Mouse (Mus musculus): ENCODE results near the gene Tob1.

Tob1 gene

DNA sequence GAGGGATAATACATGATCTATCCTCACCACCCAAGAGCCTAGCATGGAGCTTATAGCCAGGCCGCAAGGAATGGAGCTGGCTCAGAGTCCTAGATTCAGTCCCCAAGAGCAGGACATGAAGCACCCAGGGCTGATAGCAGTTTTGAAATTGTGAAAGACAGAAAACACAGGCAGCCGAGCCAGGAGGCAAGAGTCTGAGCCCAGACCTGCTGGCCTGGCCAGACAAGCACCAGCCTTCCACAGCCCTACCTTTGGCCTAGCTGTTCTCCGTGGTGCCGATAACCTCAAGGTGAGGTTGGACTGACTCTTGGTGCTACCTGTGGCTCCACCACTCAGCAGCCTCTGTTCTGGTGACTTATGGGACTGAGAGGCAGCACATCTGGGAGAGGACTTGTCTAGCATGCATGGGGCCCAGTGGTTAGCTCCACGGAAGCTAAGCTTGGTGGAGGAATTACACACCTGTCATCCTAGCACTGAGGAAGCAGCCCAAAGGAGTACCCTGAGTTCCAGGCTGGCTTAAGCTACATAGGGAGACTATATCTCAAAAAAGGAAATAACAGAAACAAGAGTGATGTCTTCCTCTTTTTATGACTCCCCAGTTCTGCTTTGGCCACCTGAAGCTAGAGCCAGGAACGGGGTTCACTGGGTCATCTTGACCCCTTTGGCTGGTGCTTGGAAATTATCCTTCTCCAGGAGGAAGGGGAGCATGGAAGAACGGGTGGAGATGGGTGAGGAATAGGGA lies 12.7 kb upstream of the Tob1 start:
- in situ Hi-C loops (cut with MboI, MseI): no loop called here

DNA sequence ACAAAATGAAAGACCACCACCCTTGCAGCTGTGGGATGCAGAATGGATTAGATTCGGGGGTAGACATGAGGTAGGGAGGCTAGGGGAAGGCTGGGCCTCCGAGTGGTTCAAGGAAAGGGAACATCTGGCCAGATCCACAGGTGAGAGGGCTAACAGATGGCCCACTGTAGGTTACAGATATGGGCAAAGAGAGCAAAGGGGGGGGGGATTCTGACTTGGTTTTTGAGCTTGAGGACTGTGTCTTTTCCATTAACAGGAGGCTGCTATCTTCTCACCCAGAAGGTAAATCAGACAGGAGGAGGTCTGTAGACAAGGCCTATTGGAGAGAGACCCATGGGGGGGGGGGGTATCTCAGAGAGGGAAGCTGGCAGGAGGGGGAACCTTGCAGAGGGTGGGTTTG lies 11.5 kb upstream of the Tob1 start:
- in situ Hi-C loops (cut with MboI, MseI): no loop called here

DNA sequence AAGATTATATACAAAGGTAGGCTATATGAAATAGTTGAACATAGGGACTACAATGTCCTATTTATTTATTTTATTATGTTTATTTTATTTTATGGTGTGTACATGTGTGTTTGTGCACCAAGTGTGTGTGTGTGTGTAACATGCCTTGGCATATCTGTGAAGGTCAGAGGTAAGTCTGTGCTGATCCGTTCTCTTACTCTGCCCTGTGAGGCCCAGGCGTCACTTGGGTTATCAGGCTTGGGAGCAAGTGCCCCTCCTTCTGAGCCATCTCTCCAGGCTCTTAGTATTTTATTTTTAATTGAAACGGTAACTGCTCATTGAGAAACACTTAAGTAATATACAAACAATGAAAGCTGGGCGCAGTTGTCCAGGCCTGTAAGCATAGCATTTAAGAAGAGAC lies 10.8 kb upstream of the Tob1 start:
- in situ Hi-C loops (cut with MboI, MseI): no loop called here

DNA sequence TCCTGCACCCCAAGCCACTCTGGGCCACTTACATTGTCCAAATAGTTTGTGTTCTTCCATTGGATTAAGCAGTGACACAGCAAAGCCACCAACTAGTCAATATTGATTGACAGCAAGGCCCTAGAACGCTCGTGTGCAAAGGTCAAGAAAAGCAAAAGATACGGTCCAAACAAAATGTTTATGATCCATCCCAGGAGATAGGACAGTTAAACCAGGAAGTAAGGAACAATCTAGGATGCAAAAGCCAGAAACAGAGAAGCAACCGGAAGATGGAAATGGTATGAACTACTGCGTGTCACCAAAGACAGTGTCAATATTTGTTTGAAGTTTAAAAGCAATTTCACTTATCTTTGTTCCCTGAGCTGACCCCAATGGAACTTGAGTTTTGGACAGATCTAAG lies 9.1 kb upstream of the Tob1 start:
- in situ Hi-C loops (cut with MboI, MseI): no loop called here

DNA sequence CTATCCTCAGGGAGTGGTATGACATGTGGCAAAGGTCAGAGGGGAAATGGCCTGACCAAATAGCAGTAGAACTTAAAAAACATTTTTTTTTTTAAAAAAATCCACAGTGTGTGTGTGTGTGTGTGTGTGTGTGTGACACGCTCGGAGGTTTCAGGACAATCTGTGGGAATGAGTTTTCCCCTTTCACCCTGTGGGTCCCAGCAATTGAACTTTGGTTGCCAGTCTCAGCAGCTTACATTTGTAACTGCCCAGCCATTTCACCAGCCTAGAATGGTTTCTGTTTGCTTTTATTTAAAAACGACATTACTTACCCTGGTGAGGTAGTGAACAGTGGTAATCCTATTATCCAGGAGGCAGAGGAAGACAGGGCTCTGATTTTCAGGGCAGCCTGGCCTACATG lies 8.2 kb upstream of the Tob1 start:
- in situ Hi-C loops (cut with MboI, MseI): no loop called here

DNA sequence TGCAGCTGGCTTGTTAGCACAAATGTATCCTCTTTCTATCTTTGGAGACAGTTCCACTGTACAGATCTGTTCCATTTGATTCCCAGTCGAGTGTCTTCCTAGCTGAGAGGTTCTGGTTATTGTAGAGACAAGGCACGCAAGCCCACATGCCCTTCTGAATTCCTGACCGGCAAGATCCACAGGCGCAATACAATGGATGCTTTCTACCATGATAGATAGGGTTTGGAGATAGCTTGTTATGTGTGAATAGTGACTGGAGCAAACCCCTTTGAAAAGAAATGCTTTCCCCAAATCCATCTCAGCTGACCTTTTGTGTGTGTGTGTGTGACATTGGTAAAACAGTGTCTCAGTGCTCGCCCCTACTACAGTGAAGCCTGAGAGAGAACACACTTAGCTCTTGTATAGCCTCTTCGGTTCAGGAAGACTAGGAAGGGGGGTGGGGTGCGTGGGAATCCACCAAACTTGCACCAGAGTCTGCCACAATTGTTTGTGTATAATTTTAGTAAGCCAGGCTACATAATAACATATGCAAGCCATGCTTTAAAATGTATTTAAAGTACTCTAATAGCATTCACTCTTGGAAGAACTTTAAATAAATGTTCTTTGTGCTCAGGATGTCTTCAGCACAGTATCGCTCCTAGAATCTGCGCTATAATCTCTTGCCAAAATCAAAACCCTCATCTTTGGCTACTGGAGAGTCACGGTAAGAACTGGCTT lies 4.7 kb upstream of the Tob1 start:
- in situ Hi-C loops (cut with MboI, MseI): no loop called here

DNA sequence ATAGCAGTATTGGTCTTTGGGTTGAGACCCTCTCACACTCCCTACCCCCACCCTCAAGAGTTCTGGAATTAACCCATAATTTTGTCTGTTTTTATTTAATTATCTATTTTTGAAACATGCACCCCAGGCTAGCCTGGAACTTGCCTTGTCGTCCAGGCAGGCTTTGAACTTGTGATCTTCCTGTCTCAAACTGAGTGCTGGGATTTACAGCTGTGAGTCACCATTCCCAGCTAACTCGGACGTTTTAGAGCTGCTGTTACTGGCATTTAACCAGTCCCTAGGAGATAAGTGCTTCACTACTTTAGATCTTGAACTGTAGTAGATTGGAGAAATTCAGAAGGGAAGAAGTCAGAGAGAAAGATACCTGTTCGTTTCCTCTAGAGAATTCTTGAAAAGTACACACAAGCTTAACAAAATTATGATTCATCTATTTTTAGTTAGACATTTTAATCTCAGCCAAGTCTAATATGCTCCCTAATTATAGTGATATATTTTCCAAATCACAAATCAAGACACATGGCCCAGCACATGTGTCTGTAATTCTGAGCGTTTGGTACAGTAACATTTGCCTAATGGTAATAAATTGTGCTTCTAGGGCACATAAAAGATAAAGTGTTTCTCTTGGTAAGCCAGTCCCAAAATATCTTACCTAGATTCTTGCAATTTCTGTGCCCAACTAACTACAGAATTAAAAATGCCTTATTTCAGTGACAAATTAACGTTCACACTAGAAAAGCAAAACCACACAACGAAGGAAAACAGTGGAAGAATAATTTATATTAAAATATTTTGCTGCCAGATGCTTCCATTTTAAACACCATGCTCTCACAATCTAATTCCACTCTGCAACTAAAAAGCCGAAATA lies 2.2 kb upstream of the Tob1 start:
- in situ Hi-C loops (cut with MboI, MseI): no loop called here

DNA sequence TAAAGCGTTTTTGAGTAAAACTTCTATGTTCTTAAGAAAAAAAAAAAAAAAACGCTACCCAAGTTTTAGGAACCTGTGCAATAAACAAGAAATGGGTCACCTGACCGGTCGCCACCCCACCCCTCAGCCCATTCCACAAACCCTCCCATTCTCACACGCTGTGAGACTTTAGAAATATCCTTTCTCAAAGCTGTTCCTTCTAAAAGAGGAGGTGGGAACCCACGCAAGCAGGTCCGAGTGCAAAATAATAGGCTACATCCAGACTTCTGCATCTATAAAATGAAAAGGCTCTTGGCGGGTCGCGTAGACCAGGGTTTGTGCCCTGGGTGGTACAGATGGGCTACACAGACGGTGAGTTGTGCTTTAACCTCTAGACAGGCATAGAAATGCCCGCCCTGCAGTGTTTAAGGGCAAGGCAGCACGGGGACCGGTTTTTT lies 1.5 kb upstream of the Tob1 start:
- in situ Hi-C loops (cut with MboI, MseI): no loop called here

DNA sequence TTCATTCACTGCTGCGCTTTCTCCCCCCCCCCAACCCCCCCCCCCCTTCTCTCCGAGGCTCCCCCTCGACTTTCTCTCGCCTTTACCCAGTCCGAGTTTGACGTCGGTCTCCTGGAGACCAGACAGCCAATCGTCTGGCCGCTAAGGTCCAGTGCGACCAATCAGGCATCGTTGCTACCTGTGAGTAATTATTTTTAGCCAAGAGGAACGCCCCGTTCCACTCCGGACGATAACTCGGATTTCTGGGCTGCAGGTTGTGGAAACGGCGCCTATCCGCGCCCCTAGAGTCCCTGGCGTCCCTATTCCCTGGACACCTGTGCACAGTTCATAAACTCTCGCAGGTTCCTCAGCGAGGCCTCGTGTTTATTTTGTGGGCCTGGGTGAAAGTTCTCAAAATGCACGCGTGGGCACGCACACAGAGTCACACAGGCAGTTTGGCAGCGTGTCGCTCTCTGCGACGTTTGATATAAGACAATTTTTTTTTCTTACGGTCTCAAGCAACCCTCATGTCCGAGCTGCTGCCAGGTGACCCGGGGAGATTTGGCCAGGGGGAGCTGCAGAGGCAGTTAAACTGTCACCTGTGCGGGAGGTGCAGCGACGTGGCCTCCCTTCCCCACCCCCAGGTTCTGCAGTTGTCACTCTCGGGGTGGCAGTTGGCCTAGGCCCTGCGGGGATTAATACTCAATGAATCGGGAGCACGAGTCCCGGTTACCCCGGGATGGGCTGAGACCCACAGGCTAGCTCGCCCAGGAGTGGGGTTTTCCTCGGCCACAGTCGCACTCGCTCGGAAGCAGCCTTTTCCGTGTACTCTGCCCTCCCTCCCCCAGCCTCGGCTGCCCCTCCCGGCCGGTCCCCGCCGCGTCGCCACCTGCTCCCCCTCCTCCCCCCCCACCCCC lies 815 bp upstream of the Tob1 start:
- in situ Hi-C loops (cut with MboI, MseI): no loop called here

DNA sequence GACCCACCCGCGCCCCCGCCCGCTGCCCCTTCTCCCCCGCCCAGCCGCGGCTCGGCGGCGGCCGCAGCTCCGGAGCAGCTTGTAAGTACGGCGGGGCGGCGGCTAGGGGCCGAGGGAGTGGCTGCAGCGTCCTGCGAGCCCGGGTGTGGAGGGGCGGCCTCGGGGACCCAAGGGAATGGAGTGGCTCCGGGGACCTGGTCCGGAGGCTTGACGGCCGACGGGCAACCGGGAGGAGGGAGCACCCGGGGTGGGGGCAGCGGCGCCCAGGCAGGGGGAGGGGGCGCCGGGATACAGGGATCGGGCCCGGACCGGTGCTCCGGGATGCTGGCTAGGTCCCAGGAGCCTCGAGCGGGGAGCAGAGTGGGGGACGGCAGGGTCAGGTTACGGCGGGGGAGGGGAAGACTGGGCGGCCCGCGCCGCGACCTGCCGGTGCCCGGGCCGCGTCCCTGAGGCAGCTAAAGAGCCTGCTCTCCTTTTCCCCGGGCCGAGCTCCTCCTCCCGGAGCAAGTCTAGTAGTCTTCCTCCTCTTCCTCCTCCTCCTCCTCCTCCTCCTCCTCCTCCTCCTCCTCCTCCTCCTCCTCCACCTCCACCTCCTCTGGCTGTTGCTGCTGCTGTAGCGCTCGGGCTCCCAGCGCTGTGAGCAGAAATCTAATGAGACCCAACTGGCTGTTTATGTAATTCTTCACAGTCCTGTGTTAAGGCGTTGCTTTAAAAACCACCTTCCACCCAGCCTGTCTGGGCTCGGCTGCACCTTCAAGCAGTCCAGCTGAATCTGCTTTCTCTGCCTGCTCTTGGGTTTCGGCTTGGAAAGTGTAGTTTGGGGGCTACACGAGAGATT lies 616 bp downstream of the Tob1 start:
- in situ Hi-C loops (cut with MboI, MseI): no loop called here

DNA sequence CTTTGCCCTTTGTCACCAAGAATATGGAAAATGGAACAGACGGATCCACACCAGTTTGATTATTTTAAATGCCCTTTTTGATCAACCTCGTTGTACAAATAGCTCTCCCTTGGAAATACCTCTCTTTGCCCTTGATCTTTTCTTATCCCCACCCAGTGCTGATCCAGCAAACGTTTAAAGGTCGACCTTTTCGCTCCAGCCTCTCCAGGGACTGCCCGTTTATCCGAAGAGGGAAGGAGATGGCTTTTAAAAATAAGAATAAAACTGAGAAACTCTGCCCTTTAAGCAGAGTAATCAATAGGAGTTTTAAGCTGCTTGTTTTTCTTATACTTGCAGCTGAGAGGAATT lies 1.2 kb downstream of the Tob1 start:
- in situ Hi-C loops (cut with MboI, MseI): no loop called here

DNA sequence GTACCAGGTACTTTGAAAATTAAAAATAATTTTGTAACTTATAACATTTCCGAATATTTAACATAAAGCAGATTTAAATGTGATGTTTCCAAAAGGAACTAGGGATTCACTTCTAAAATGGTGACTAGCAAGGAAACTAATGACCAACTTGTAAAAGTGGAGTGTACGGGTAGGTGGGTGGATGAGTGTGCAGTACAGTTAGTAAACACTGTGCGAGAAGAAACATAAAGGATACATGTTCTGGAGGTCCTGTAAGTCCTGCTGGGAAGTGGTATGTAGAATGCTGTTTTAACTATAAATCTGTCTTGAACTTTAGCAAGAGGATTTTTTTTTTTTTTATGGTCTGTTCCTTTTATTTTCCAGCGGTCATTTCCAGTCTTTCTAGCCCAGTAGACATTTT lies 1.7 kb downstream of the Tob1 start:
- in situ Hi-C loops (cut with MboI, MseI): no loop called here

DNA sequence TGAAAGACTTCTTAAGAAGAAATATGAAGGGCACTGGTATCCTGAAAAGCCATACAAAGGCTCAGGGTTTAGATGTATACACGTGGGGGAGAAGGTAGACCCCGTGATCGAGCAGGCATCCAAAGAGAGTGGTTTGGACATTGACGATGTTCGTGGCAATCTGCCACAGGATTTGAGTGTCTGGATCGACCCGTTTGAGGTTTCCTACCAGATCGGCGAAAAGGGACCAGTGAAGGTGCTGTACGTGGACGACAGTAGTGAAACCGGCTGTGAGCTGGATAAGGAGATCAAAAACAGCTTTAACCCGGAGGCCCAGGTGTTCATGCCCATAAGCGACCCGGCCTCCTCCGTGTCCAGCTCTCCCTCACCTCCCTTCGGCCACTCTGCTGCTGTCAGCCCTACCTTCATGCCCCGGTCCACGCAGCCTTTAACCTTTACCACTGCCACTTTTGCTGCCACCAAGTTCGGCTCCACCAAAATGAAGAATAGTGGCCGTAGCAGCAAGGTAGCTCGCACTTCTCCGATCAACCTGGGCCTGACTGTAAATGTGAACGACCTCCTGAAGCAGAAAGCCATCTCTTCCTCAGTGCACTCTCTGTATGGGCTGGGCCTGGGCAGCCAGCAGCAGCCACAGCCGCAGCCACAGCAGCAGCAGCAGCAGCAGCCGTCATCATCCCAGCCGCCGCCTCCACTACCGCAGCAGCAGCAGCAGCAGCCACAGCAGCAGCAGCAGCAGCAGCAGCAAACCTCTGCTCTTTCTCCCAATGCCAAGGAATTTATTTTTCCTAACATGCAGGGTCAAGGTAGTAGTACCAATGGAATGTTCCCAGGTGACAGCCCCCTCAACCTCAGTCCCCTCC lies 2.7 kb downstream of the Tob1 start:
- in situ Hi-C loops (cut with MboI, MseI): no loop called here

DNA sequence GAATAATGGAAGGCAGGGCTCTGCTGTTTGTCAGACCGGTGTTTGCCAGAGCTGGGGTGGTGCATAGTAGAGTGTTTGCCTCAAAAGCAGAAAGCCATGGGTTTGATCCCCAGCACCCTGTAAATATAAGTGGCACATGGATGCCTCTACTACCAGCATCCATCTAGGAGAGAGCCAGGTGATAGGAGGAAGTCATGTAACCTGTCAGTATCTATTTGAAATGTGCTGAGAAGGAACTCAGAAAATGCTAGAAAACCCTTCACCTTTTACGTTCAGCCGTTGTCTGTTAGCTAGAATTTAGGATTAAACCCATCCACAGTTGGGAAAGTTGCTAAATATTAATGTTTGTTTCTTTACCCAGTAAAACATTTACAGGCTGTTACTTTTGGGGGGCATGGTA lies 4.3 kb downstream of the Tob1 start:
- in situ Hi-C loops (cut with MboI, MseI): no loop called here

DNA sequence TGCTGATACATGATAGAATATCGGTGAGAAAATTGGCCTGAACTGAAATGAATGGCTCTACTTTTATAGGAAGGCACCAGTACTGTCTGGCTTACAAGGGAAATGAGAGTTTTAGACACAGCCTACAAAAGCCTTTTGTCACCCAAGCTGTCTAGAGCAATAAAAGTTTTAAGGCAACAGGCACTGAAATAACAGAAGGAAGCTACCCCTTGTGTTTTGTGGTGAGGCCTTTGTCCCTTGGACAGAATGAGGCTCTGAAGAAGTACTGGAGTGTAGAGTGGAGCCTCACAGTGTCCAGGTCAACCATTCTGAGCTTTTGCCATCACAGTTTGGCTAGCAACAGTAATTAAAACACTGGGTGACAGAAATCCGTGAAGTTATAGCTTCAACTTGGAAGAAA lies 5.0 kb downstream of the Tob1 start:
- in situ Hi-C loops (cut with MboI, MseI): no loop called here

DNA sequence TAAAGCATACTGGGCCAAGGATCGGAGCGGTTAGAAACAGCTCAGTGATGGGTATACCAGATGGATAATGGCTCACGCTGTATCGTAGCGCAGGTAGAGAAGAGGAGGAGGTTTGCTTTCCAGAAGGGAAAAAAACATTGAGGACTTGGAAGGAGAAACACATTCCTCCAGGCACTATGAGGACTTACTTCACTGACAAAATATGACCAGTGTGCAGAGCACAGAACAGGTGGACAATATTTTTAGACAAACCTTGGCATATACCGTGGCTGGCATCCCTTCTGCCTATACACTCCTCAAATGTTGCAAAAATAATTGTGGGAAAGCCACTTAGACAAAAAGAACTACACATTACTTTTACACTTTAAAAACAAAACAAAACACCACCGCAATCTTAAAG lies 10.0 kb downstream of the Tob1 start:
- in situ Hi-C loops (cut with MboI, MseI): loop anchor here (5.0 kb wide), 1 partner anchor 84 kb away; no protein-coding TSS in a partner anchor

DNA sequence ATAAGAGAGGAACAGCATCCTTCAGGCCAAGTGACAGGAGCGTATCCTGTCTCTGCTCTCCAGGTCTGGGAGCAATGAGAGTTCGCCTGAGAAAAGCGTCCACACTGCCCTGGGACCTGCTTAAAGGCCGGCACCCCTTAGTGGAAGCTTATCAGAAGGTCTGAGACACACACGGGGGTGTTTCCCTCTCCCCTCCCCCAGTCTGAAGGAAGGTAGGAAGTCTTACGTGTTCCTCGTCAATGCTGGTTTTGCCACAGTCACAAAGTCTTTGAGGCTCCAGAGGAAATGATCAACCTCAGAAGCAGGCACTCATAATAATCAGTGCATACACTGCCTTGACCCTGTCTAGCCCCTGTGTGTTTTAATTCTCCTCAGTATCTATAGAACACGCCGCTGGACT lies 12.3 kb downstream of the Tob1 start:
- in situ Hi-C loops (cut with MboI, MseI): loop anchor here (5.0 kb wide), 1 partner anchor 86 kb away; no protein-coding TSS in a partner anchor

DNA sequence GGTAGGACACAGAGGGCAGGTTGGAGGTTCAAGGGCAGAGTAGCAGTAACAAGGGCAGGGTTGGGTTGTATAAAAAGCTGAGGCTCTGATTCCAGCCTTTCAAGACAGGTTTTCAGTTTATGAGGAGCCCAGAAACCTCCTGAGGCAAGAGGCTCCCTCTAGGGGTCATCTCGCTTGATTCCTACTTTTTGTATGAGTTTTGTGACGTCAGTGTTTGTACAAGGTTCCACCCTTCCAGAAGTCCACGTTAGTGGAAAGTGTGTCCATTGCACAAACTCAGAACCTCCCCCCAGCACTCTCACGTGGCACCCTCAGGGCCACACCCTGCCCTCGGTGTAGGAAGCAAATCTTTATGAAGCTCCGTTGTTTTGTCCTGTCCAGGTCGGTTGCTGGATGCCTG lies 14.7 kb downstream of the Tob1 start:
- in situ Hi-C loops (cut with MboI, MseI): no loop called here

DNA sequence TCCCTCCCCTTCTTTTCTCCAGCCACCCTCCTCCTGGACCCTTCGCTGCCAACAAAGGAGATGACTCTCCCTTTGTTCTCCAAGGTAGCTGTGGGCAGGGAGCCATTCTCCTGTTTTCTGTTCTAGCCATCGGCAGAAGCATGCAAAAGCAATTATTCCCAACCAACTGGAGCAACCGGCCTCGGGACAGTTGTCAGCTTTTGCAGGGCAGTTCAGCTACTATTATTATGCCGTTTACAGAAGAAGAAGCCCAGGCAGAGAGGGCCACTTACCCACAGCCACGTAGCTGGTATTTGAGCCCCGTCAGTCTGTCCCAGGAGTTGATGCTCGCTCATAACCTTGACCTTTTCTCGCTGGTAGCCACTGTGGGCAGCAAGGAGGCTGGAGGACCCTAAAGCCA lies 17.2 kb downstream of the Tob1 start:
- in situ Hi-C loops (cut with MboI, MseI): no loop called here
